Mouse (Mus musculus): ENCODE measurements around the gene D1Ertd622e.
"Not testable (repeated sequence)": the region's sequence is repeated elsewhere in the genome, so short reads cannot be mapped to it uniquely, and the experiment has no call there.

The D1Ertd622e gene

GRCm38 (mm10) chr1:97632545-97633256 lies 29.2 kb downstream of the D1Ertd622e start:
- DNase-seq = no peak

- no peak for DNase-seq
Observed at GRCm38 (mm10) chr1:97631843-97632470, 29.9 kb downstream of the D1Ertd622e start.

DNA sequence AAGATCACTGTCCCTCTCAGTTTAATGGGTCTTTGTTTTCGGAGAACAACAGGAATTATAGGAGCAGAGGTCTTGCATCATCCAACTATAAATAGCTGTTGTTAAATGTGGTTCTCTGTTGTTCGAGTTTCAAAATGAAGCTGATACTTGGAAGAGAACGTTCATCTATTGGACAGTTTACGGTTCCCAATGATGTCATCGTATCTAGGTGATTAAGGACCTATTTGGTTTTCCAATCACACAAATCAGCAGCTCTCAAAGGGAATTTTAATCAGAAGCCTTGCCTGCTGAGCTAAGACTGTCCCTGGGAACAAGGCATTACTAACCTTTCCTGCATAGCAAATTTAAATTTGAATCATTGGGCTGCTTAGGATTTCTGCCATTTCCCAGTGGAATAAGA lies 31.7 kb downstream of the D1Ertd622e start:
- DNase-seq = no peak

GRCm38 (mm10) chr1:97628859-97629258 lies 33.0 kb downstream of the D1Ertd622e start:
- no peak for DNase-seq

DNA sequence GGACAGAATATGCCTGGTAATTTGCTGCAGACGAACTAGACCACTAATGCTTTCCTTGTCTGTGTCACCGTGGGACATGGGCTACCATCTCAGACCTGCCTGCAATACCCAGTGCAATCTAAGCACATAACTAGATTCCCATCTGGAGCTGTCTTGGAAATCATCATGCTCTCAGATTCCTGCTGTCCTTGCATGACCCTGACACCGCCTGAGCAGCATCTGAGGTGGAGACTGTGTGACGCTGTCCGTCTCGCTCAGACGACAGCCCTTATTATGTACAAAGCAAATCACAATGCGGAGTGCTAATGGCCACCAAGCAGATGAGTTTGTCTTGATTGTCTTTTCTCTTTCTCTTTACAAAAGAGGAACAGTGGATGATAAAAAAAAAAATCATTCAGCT lies 33.9 kb downstream of the D1Ertd622e start:
- DNase-seq = no peak

DNA sequence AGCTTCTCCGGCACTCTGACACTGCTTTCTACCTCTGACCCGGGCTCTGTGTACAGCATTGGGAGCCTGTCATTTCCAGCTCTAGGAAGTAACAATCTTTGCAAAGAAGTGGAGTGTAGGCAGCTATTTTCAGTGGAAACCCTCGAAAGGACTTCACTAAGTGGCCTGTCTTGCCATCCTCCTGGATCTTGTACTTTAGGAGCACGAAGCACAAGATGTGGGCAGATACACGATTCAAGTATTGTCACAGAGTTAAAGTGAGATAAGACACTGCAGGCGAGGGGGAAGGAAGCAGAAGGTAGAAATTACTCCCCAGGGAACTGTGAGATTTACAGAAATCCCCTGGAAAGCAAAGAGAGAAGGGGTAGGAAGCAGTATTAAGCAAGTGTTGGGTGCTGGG lies 36.4 kb downstream of the D1Ertd622e start:
- DNase-seq = no peak

- no peak for DNase-seq
Observed at GRCm38 (mm10) chr1:97624386-97624785, 37.5 kb downstream of the D1Ertd622e start.

- no peak for DNase-seq
Observed at GRCm38 (mm10) chr1:97623214-97623856, 38.5 kb downstream of the D1Ertd622e start.

GRCm38 (mm10) chr1:97622574-97623208 lies 39.2 kb downstream of the D1Ertd622e start:
- no peak for DNase-seq

DNA sequence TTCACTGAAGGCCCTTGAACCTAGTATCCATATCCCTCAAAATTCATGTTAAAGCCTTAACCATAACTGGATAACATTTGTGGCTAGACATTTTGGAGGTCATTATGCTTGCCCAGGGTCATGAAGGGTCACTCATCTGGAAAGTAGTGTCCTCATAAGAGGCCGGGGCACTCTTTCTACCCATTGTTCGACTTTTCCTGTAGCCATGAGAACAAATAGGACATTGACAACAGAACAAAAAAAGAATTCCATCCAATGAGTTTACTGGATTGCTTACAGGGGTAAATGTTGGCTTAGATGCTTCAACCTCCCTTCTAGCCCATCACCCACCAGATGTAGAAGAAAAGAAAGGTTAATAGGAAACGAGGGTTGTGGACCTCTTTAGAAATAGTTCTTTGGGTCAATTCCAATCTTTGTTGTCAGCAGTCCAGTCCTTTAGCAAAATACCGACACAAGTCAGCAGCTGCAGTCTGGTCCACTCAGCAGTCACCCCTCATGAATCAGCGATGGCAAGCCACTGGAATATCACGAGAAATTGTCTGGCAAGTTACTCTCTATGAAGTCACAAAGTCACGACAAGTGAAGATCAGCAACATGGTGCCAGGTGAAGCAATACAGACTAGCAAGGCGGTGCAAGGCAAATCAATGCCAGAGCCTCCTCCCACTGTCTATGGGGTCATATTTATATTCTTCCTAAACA lies 42.1 kb downstream of the D1Ertd622e start:
- no peak for DNase-seq

GRCm38 (mm10) chr1:97615525-97615924 lies 46.3 kb downstream of the D1Ertd622e start:
- no peak for DNase-seq

DNA sequence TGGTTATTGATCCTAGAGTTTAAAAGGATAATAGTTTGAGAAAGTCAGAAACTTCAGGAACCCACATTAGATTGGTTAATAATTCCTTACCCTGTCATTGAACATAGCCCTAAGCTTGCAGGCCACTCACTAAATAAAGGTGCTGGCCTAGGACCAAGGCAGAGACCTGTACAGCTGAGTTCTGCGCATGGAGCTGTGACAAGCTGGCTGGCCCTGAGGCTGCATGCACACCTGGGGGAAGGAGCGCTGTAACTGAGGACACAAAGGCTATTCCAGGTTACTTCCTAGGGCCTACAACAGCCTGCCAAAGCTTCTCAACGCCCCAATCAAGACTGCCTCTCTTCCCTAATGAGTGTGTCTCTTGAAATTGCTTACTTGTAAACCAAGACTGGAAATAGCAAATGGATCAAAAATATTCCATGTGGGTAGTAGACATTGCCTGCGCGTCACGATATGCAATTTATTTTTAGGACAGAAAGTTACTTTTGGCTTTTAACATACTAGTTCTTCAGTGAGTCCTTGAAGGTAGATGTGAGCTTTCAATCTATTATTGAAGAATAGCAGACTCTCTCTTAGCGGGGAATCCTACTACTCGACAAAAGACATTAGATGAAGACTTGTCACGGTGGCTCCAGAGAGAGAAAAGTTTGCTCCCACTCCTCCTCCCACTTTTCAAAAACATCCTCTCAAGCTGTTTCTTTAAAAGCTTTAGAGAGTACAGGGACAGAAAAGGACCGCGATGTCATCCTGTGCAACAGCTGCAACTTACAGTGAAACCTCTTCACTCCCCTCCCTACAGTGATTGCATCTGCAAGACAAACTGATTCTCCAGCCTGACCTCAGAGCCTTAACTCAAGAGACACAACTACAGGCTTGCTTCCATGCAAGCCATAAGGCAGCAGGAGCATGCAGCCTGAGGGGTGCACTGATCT lies 47.1 kb downstream of the D1Ertd622e start:
- DNase-seq = peak; percentile 21

GRCm38 (mm10) chr1:97611747-97612146 lies 50.1 kb downstream of the D1Ertd622e start:
- no peak for DNase-seq

- DNase-seq = no peak
Observed at GRCm38 (mm10) chr1:97603361-97603760, 58.5 kb downstream of the D1Ertd622e start.

DNA sequence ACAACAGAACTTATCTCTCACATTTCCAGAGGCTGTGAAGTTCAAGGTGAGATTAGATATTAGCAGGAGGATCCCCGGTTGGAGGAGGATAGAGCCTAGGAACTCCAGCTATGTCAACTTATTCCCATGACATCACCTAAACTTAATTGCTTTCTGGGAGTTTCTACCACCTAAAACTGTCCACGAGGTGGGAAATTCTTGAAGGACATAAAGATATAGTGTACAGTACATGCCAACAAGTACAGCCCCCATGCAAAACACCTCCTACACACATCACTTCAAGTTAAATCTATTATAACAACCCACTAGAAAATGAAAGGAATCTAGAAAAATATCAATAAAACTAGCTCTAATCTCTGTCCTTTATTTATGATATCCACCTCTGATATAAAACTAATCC lies 61.5 kb downstream of the D1Ertd622e start:
- no peak for DNase-seq

- DNase-seq = peak; percentile 21
Observed at GRCm38 (mm10) chr1:97599101-97599500, 62.8 kb downstream of the D1Ertd622e start.

GRCm38 (mm10) chr1:97588561-97588960 lies 73.3 kb downstream of the D1Ertd622e start:
- no peak for DNase-seq

DNA sequence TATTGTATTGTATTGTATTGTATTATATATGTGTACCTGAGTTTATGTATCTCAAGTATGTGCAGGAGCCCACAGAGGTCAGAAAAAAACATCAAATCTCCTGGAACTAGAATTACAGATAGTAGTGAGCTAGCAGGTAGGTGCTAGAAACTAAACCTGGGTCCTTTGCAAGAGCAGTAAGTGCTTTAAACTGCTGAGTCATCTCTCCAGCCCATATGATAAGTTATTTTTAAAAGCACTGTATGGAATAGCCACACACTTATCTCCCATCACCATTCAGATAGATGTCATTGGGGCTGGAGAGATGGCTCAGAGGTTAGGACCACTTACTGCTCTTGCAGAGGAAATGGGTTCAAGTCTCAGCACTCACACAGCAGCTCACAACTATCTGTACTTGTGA lies 76.8 kb downstream of the D1Ertd622e start:
- DNase-seq = no peak

- no peak for DNase-seq
Observed at GRCm38 (mm10) chr1:97584171-97584570, 77.7 kb downstream of the D1Ertd622e start.

GRCm38 (mm10) chr1:97583085-97583484 lies 78.8 kb downstream of the D1Ertd622e start:
- no peak for DNase-seq

DNA sequence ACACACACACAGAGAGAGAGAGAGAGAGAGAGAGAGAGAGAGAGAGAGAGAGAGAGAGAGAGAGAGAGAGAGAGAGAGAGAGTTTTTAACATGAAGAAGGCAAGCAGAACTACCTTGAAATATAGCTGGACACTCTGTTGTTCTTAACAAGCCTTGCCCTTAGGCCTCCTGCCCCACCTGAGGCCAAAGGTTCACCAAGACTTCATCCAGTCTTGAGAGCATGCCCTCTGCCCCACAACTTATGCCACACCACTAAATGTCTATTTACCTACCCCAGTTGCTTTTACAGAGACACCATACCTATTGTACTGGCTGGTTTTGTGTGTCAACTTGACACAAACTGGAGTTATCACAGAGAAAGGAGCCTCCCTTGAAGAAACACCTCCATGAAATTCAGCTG lies 81.2 kb downstream of the D1Ertd622e start:
- not testable (repeated sequence) for DNase-seq

DNA sequence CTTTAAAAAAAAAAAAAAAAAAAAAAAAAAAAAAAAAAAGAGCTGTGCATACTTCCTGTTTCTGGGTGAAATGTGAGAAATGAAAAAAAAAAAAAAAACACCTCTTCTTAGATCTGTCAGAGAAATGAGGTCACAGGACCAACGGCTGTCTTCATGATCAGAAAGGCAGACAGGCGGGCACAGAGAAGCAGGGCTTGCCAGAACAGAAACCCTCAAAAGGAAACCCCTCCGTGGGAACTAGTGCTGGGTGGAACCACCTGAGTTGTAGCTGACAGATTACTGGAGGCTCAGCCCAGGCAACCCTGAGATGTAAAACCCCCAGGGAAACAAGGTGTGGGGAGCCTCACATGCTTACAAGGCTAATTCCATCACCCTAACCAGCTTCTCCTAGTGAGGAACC lies 81.6 kb downstream of the D1Ertd622e start:
- DNase-seq = no peak
